ENCODE assay signal across 7 mouse cellular contexts in the genomic region with DNA sequence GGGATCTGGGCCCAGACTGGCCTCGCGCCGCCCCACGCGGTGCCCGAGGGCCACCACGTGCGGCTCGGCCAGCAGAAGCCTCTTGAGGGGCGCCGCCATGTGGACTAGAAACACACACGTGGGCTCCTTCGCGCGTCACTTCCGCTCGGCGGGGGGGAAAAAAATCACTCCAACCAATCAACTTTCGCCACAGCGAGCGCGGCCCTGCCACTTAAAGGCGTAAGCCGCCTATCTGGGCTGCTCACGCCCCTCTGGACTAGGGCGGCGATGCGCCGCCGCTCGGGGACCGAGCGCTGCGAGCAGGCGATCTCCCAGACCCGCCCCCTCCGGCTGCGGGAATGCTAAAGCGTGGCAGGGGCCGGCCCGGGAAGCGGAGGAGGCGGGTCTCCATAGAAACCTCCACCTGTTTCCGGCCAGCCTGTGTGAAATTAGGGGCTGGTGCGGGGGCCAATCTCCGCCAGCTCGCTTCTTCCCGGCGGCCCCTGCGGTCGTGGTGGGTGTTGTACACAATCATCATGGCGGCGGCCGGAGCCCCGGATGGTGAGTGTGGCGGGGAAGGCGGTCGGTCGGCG. TPM values are rescaled to one million over a fixed set of nuclear protein-coding genes. Genes with fewer than 3 reads are reported as not detected.
DNase-seq lines count a peak whose midpoint lies in the region; ATAC-seq and TF ChIP-seq lines count a peak whose summit lies in the region.

TSS of gene Ubfd1 (plus strand) at position 231 of the 572 bp plus-strand sequence.
TSS of gene Ears2 (minus strand) at position 319 of the 572 bp plus-strand sequence.

- ATAC-seq in intestine, postnatal 0 days, result peak; percentile 97
- ATAC-seq in midbrain, embryonic 12.5 days (ENCODE audit: low FRiP score, low read depth), result peak; percentile 99

- DNase-seq in adrenal gland, adult 8-10 months, result peak; percentile 96
- peak; percentile 97 for DNase-seq in embryo, embryonic 9.5 days (ENCODE audit: extremely low spot score)
- no peak for DNase-seq in gonadal fat pad, adult 2 months (ENCODE audit: low read depth)
- DNase-seq in left cerebral cortex, postnatal 4 days, result peak; percentile 97

- TF ChIP-seq POLR2A in small intestine, adult 2 months (IDR thresholded peaks at IDR 0.05; ENCODE audit: low read depth, low read length), result peak; percentile 44; the same call in 1 of the 2 replicates

- H3K4me2 ChIP-seq in intestine, postnatal 0 days (replicated peaks; ENCODE audit: low read depth), result peak within 1 kb of the TSS; percentile 93
- peak within 1 kb of the TSS; percentile 88 for H3K4me2 ChIP-seq in midbrain, embryonic 12.5 days (replicated peaks)

- H3K9me3 ChIP-seq in intestine, postnatal 0 days (ENCODE audit: control insufficient read depth), result no peaks in the 10 kb centered on the region
- H3K9me3 ChIP-seq in midbrain, embryonic 12.5 days, result no peaks in the 10 kb centered on the region

- H3K9ac ChIP-seq in intestine, postnatal 0 days (ENCODE audit: low read depth, low read length), result peak within 1 kb of the TSS; percentile 98
- peak within 1 kb of the TSS; percentile 89 for H3K9ac ChIP-seq in midbrain, embryonic 12.5 days (replicated peaks)

- TF ChIP-seq CTCF in intestine, postnatal 0 days (IDR thresholded peaks at IDR 0.05; ENCODE audit: low read depth), result peak; percentile 48
- no peak for TF ChIP-seq CTCF in small intestine, adult 2 months (IDR thresholded peaks at IDR 0.05; ENCODE audit: extremely low read depth, insufficient read length, insufficient replicate concordance, low read depth, low read length)

- H3K4me3 ChIP-seq in intestine, postnatal 0 days (ENCODE audit: low read depth, low read length), result peak within 1 kb of the TSS; percentile 97
- peak within 1 kb of the TSS; percentile 82 for H3K4me3 ChIP-seq in midbrain, embryonic 12.5 days
- peak within 1 kb of the TSS; percentile 97 for H3K4me3 ChIP-seq in small intestine, adult 2 months (ENCODE audit: low read depth, low read length)

- H3K27ac ChIP-seq in intestine, postnatal 0 days (ENCODE audit: low read depth, low read length), result peak within 1 kb of the TSS; percentile 92
- peak within 1 kb of the TSS; percentile 93 for H3K27ac ChIP-seq in midbrain, embryonic 12.5 days (replicated peaks)
- H3K27ac ChIP-seq in small intestine, adult 2 months (ENCODE audit: insufficient read depth, low read depth, low read length), result peak within 1 kb of the TSS; percentile 77

- peaks cover 15% of the 10 kb centered on the region; the same call in 1 of the 2 replicates for H3K4me1 ChIP-seq in intestine, postnatal 0 days (replicated peaks; ENCODE audit: control insufficient read depth, insufficient read depth, low read length)
- H3K4me1 ChIP-seq in midbrain, embryonic 12.5 days, result peaks cover 29% of the 10 kb centered on the region
- H3K4me1 ChIP-seq in small intestine, adult 2 months (ENCODE audit: control insufficient read depth, insufficient read depth, insufficient read length, low read length), result peaks cover 10% of the 10 kb centered on the region; the same call in 1 of the 2 replicates

- H3K36me3 ChIP-seq in intestine, postnatal 0 days (ENCODE audit: control insufficient read depth, insufficient read depth), result 0 out of 2 replicates have a peak, but pooled peaks cover 8% of the 10 kb centered on the region
- H3K36me3 ChIP-seq in midbrain, embryonic 12.5 days, result peaks cover 38% of the 10 kb centered on the region
- H3K36me3 ChIP-seq in small intestine, adult 2 months (ENCODE audit: control insufficient read depth, insufficient read depth, low read length), result peaks cover 15% of the 10 kb centered on the region

- intact Hi-C loops in left cerebral cortex, postnatal 4 days (cut with DNase I), result loop anchor here (10.0 kb wide), 1 partner anchor 62 kb away; no protein-coding TSS in a partner anchor

- WGBS in intestine, postnatal 0 days, result under 1% methylated on average over 60 of the region's 60 CpGs
- WGBS in midbrain, embryonic 12.5 days, result under 1% methylated on average over 52 of the region's 60 CpGs
- under 1% methylated on average over 60 of the region's 60 CpGs for WGBS in small intestine, adult 2 months

- no peaks in the 10 kb centered on the region for H3K27me3 ChIP-seq in intestine, postnatal 0 days (replicated peaks; ENCODE audit: control insufficient read depth, insufficient read depth, low read length)
- no peaks in the 10 kb centered on the region for H3K27me3 ChIP-seq in midbrain, embryonic 12.5 days
- H3K27me3 ChIP-seq in small intestine, adult 2 months (ENCODE audit: control insufficient read depth, insufficient read depth, low read length), result no peaks in the 10 kb centered on the region

RNA-seq across cellular contexts. Expression of gene Ubfd1, which starts in this region (rescaled TPM):
- 10 to 100 TPM; 46.0 to 56.0 (median 50.4) TPM for total RNA-seq in adrenal gland, adult 8-10 months (2022)
- 31.5 and 36.7 TPM in 2 replicates for polyA plus RNA-seq in gonadal fat pad, adult 2 months (2012; rRNA removed)
- 26.3 and 29.3 TPM in 2 replicates for polyA plus RNA-seq in intestine, postnatal 0 days (2015; fragmentation: Nextera tagmentation; extraction: Ambion mirVana)
- 10 to 100 TPM; 82.6 to 87.1 TPM for total RNA-seq in left cerebral cortex, postnatal 4 days (2021)
- polyA plus RNA-seq in midbrain, embryonic 12.5 days (2016; fragmentation: Nextera tagmentation; extraction: Ambion mirVana), result 88.6 and 95.0 TPM in 2 replicates
- polyA plus RNA-seq in small intestine, adult 2 months (2012; rRNA removed), result 15.9 and 19.3 TPM in 2 replicates

RNA-seq across cellular contexts. Expression of gene Ears2, which starts in this region (rescaled TPM):
- total RNA-seq in adrenal gland, adult 8-10 months (2022), result 10 to 100 TPM; 17.8 to 23.3 (median 20.0) TPM
- polyA plus RNA-seq in gonadal fat pad, adult 2 months (2012; rRNA removed), result 12.9 and 15.8 TPM in 2 replicates
- 7.1 and 8.0 TPM in 2 replicates for polyA plus RNA-seq in intestine, postnatal 0 days (2015; fragmentation: Nextera tagmentation; extraction: Ambion mirVana)
- 1 to 10 TPM; 8.9 to 9.8 TPM for total RNA-seq in left cerebral cortex, postnatal 4 days (2021)
- 15.2 and 15.7 TPM in 2 replicates for polyA plus RNA-seq in midbrain, embryonic 12.5 days (2016; fragmentation: Nextera tagmentation; extraction: Ambion mirVana)
- 4.9 and 7.4 TPM in 2 replicates for polyA plus RNA-seq in small intestine, adult 2 months (2012; rRNA removed)
